Mouse (Mus musculus) spleen, adult 2 months (tissue): Measurements from ENCODE around the gene 1700011L22Rik.

Experiments
- CTCF ChIP-seq: fragments of 200-500 bp; IDR thresholded peaks from 2 replicates; pipeline ENCODE4 v1.5.1; 2011; ENCODE audit warnings: mild to moderate bottlenecking, inconsistent platforms; ENCODE audit not compliant: insufficient read depth, insufficient read length, insufficient replicate concordance; ENCODE audit errors: extremely low read depth
- POLR2A ChIP-seq: fragments of 200-500 bp; IDR thresholded peaks from 2 replicates; pipeline ENCODE4 v1.6.1; 2011; ENCODE audit warnings: low read depth, low read length, inconsistent platforms

DNA sequence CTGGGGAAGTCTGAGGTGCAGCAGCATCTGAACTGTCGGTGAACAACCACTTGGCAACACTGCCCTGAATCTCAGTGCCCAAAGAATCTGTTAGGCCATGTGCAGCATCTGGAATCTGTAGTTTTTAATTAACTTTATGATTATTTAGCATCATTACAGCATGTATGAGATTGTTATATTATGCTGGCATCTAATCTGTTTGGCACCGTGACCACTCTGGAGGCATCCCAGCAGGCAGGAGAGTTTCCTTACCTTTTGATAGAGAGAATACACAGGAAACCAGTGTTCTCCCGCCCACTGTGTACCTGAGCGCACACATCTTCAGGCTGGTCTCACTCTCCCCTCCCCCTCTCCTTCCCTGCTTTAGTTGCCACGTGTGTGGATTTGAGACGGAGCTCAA is 68.7 kb downstream of the 1700011L22Rik start:
- TF ChIP-seq CTCF (no peak), POLR2A (no peak)
